Mouse (Mus musculus) brain, embryonic 14.5 days (tissue): ENCODE results near the gene Cish.

Experiments used
- CTCF ChIP-seq: fragments of 200-500 bp; IDR thresholded peaks from 2 replicates; pipeline ENCODE4 v1.5.1; 2012; ENCODE audit warnings: inconsistent platforms, mild to moderate bottlenecking, moderate library complexity, borderline replicate concordance; ENCODE audit not compliant: insufficient read depth, insufficient read length; ENCODE audit errors: extremely low read depth
- POLR2A ChIP-seq: fragments of 200-500 bp; IDR thresholded peaks from 2 replicates; pipeline ENCODE4 v1.6.1; 2012; ENCODE audit warnings: mild to moderate bottlenecking, inconsistent platforms, borderline replicate concordance; ENCODE audit not compliant: poor library complexity, insufficient read depth, insufficient read length, severe bottlenecking; ENCODE audit errors: extremely low read depth

DNA sequence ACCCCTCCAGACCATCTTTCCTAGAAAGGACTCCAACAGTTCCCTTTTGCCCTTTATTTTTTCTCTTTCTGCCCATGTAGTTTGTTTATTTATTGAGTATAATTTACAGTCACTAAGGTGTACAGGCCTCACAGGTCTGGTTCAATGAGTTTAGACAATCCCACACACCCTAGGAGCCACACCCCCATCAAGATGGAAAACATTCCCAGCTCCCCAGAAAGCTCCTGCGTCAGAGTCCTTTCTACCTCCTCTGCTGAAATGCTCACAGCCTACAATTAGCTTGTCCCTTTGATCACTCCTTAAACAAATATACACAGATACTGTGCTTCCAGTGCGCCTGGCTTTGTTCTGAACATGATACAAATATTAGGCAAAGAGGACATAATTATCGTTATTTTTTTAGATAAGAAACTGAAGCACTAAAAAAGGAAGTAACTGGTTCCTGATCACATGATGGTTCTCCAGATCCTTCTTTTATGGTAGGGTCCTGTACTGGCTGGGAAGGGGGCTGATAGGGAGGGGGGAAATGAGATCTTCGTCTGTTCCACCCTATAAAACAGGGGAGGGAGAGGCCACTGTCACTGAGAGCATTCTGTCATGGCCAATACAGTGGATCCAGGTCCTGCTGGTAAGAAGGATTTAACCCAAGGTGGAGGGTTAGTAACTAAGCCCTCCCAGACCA lies 28.0 kb upstream of the Cish start:
- no peak for TF ChIP-seq CTCF
- no peak for TF ChIP-seq POLR2A
